Mouse (Mus musculus) granulocyte monocyte progenitor cell, adult 5-6 weeks (primary cell): ENCODE measurements at regions not wholly inside any gene's neighbourhood (a gene's known extent, or its start where the extent isn't known, plus 50 kb on each side); places are given as distances from the start of the nearest gene placed in this dataset.
A peak's percentile ranks its signal among the peaks of the same experiment; 100 is the strongest.
"Not testable (repeated sequence)": the region's sequence is repeated elsewhere in the genome, so short reads cannot be mapped to it uniquely, and the experiment has no call there.

Experiments
- ATAC-seq: replicated peaks from 2 replicates; pipeline ENCODE4 v1.8.0; 2016; ENCODE audit warnings: mild to moderate bottlenecking, moderate TSS enrichment, inconsistent platforms; ENCODE audit not compliant: poor library complexity, severe bottlenecking

DNA sequence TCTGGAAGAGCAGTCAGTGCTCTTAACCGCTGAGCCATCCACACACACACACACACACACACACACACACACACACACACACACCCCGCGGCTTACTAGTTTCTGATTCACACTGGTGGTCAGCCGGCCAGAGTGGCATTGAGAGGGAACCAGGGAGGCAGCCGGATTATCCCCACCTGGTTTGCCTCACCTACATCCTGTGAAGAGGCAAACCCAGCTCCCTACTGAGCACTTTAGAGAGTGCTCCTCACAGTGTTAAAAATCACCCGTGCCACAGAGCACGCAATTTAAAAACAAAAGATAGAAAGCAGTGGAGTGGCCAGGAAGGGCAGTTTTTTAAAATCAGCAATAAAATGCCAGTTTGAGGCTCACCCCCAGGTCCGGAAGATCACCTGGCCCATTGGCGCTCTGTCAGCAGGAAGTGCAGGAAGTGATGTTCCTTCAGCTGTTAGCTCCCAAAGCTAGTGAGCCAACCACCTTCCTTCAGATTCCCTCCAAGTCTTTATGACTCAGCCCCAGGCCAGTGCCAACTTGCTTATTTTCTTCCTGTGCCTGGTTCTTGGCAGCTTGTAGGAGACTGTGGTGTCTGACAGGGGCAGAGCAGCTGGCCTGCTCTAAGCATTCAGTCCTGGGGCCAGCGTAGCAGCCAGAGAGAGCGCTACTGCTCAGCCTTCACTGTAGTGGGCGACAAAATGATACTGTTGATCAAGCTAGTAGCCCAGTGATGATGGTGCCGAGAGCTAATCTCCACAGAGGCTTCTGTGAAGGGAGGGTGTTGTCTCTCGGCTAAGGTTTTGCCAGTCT lies 57.9 kb upstream of the Max start:
- ATAC-seq, result peak; percentile 74

DNA sequence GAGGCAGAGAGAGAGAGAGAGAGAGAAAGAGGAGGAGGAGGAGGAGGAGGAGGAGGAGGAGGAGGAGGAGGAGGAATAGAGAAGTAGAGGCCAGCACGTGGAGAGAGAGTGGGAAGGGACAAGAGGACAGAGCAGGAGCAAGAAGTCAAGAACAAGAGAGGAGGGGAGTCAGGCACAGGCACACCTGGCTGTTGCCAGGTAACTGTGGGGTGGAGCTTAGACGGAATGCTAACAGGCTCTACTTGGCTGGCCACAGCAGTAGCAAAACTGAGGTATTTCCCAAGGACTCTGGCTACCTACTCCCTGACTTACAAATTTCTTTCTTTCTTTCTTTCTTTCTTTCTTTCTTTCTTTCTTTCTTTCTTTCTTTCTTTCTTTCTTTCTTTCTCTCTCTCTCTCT lies 57.1 kb upstream of the Max start:
- ATAC-seq, result not testable (repeated sequence)

DNA sequence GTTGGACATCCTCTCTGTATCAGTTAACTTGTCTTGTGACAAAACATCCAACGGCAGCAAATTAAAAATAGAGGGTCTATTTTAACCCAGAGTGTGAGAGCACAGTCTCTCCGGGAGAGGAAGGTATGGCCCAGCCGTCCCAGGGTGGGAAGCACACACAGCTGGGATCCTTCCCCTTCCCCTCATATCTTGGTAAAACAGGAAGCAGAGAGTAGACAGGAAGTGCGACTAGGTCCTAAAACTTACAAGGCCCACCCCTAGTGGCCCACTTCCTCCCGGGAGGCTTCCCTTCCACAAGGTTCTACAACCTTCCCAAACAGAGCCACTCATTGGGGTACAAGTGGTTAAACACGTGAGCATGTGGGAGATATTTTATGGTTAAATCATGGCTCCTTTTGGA lies 56.4 kb upstream of the Max start:
- peak; percentile 76 for ATAC-seq

DNA sequence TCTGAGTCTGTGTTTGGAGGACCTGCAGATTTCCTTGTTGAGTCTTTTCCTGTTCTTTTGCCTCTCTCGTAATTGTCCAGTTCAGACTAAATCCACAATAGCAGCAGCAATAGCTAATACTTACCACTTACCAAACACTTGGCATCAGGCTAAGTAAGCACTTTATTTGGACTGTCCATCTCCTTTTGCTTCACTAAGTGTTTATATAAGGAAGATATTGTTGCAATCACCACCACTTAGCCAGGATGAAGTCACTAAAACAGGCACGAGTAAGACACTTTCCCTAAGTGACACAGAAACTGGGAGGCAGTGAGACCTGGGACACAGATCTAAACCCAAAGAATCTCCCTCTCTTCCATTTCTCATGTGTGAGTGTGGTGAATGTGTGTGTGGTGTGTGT lies 52.9 kb upstream of the Max start:
- ATAC-seq, result no peak
